Mouse (Mus musculus) ES-E14 (cell line): ENCODE data around the gene Tnfrsf13c. TPM values are rescaled to one million over a fixed set of nuclear protein-coding genes. Genes with fewer than 3 reads are reported as not detected.

Source experiments
- DNase-seq: peaks from one replicate; pipeline ENCODE4 v3.0.0-alpha.2; 2013; ENCODE audit warnings: low read depth, low spot score
- H3K27ac ChIP-seq: 2 replicates; pipeline ENCODE4 v1.5.1; 2012; ENCODE audit warnings: low read depth, mild to moderate bottlenecking, low read length, moderate library complexity, mixed read lengths; ENCODE audit not compliant: poor library complexity, insufficient read depth, severe bottlenecking
- H3K36me3 ChIP-seq: 2 replicates; pipeline ENCODE4 v1.6.1; 2012; ENCODE audit warnings: mild to moderate bottlenecking, low read length, moderate library complexity, mixed read lengths; ENCODE audit not compliant: control insufficient read depth, poor library complexity, insufficient read depth, severe bottlenecking
- H3K4me1 ChIP-seq, 2 experiments: fragments of 150-350 bp in 1 of 2; sonication (generic) in 1 of 2; 2 replicates each; pipeline ENCODE4 v1.6.1; 2012; ENCODE audit warnings: low read length in 2 of 2, mild to moderate bottlenecking in 1 of 2, mixed read lengths in 1 of 2; ENCODE audit not compliant: control insufficient read depth in 2 of 2, insufficient read depth in 2 of 2, poor library complexity in 1 of 2
- H3K4me3 ChIP-seq, 2 experiments: fragments of 150-350 bp in 1 of 2; sonication (generic) in 1 of 2; 2 replicates each; pipeline ENCODE4 v1.5.1; 2012; ENCODE audit warnings: low read length in 2 of 2, low read depth in 1 of 2, mild to moderate bottlenecking in 1 of 2, mixed read lengths in 1 of 2; ENCODE audit not compliant: insufficient read depth in 1 of 2, poor library complexity in 1 of 2, severe bottlenecking in 1 of 2
- H3K9ac ChIP-seq: 2 replicates; pipeline ENCODE4 v1.6.1; 2012; ENCODE audit warnings: low read depth, mild to moderate bottlenecking, low read length, mixed read lengths; ENCODE audit not compliant: poor library complexity, insufficient read depth, severe bottlenecking
- H3K9me3 ChIP-seq: fragments of 150-350 bp; sonication (generic); 2 replicates; pipeline ENCODE4 v1.6.1; 2012; ENCODE audit warnings: low read depth, mild to moderate bottlenecking, low read length; ENCODE audit not compliant: control insufficient read depth, insufficient read depth
- CHD2 ChIP-seq: IDR thresholded peaks from 2 replicates; pipeline ENCODE4 v1.6.1; 2014; ENCODE audit warnings: mild to moderate bottlenecking, low read depth, low read length, inconsistent platforms
- HCFC1 ChIP-seq: IDR thresholded peaks from 2 replicates; pipeline ENCODE4 v1.6.1; 2012; ENCODE audit warnings: low read length, inconsistent platforms, borderline replicate concordance; ENCODE audit not compliant: insufficient read depth
- MAFK ChIP-seq: IDR thresholded peaks from 2 replicates; pipeline ENCODE4 v1.6.1; 2014; ENCODE audit warnings: mild to moderate bottlenecking, low read depth, low read length, inconsistent platforms; ENCODE audit not compliant: insufficient read depth
- ZC3H11A ChIP-seq: IDR thresholded peaks from 2 replicates; pipeline ENCODE4 v1.6.1; 2012; ENCODE audit warnings: low read depth, mild to moderate bottlenecking, inconsistent platforms, low read length, borderline replicate concordance
- ZNF384 ChIP-seq: IDR thresholded peaks from 2 replicates; pipeline ENCODE4 v1.6.1; 2012; ENCODE audit warnings: low read depth, low read length, inconsistent platforms
- in situ Hi-C, 2 experiments: fragments of 600-800 bp; cut with MboI; formaldehyde crosslinking; loops; one replicate each; pipeline ENCODE4 v1.15.1; 2025; ENCODE audit warnings: low sequenced_read_pairs in 2 of 2, inconsistent platforms in 1 of 2; ENCODE audit not compliant: unreplicated experiment in 2 of 2
- total RNA-seq: library from RNA; depleted of rRNA; stranded (reverse); fragments of 300-350 nt; gene quantifications from 2 replicates; pipeline ENCODE4 v1.2.3, GENCODE M21; 2012

Gene Tnfrsf13c
- total RNA-seq, 1 experiment, result 2.3 TPM

GRCm38 (mm10) chr15:82209295-82210050 is 14.7 kb downstream of the Tnfrsf13c start:
- DNase-seq, result no peak
- Histone ChIP-seq H3K27ac (no peak overlapping the region), H3K36me3 (peaks cover 10% of the 10 kb centered on the region; the same call in 1 of the 2 replicates), H3K4me1 (peaks cover 2 to 21% of the 10 kb centered on the region in 2 experiments; a peak in 2 of 4 replicates), H3K9me3 (no peaks in the 10 kb centered on the region), H3K4me3 (no peak overlapping the region), H3K9ac (no peak overlapping the region)
- in situ Hi-C loops, result no loop called here
- TF ChIP-seq ZC3H11A (no peak), HCFC1 (no peak), ZNF384 (no peak), CHD2 (no peak), MAFK (no peak)

- Histone ChIP-seq H3K27ac (no peak overlapping the region), H3K9me3 (no peaks in the 10 kb centered on the region), H3K36me3 (peaks cover 19% of the 10 kb centered on the region), H3K4me1 (peaks cover 2 to 20% of the 10 kb centered on the region in 2 experiments; a peak in 3 of 4 replicates), H3K9ac (no peak overlapping the region), H3K4me3 (no peak overlapping the region; a peak in 1 of 4 replicates)
- in situ Hi-C loops, result no loop called here
- TF ChIP-seq MAFK, result no peak
- no peak for TF ChIP-seq ZC3H11A
- TF ChIP-seq HCFC1, result no peak
- TF ChIP-seq CHD2, result no peak
- TF ChIP-seq ZNF384, result no peak
- no peak for DNase-seq
Measured at GRCm38 (mm10) chr15:82208307-82208706, 15.9 kb downstream of the Tnfrsf13c start.

- TF ChIP-seq ZC3H11A (no peak), CHD2 (no peak), MAFK (no peak)
- in situ Hi-C loops, result no loop called here
- Histone ChIP-seq H3K9ac (peak overlapping the region; percentile 39), H3K4me3 (peak overlapping the region; percentile 51 to 54), H3K4me1 (peaks cover 2 to 19% of the 10 kb centered on the region in 2 experiments; a peak in 3 of 4 replicates), H3K9me3 (no peaks in the 10 kb centered on the region), H3K36me3 (peaks cover 23% of the 10 kb centered on the region), H3K27ac (no peak overlapping the region)
- no peak for DNase-seq
Measured at GRCm38 (mm10) chr15:82207504-82208219, 16.5 kb downstream of the Tnfrsf13c start.

GRCm38 (mm10) chr15:82207105-82207459 is 17.1 kb downstream of the Tnfrsf13c start:
- Histone ChIP-seq H3K4me1 (peaks cover 2 to 19% of the 10 kb centered on the region in 2 experiments; a peak in 3 of 4 replicates), H3K27ac (no peak overlapping the region), H3K9me3 (no peaks in the 10 kb centered on the region), H3K9ac (peak overlapping the region; percentile 39), H3K36me3 (peaks cover 23% of the 10 kb centered on the region), H3K4me3 (peak overlapping the region; percentile 51 to 54; a peak in 3 of 4 replicates)
- in situ Hi-C loops, result no loop called here
- no peak for DNase-seq
- no peak for TF ChIP-seq ZC3H11A
- no peak for TF ChIP-seq HCFC1
- TF ChIP-seq CHD2, result no peak
- TF ChIP-seq ZNF384, result no peak
